Mouse (Mus musculus) intestine, embryonic 16.5 days (tissue): ENCODE results near the gene Tor3a. TPM values are rescaled to one million over a fixed set of nuclear protein-coding genes. Genes with fewer than 3 reads are reported as not detected.

ENCODE experiments used
- ATAC-seq: fragments of 200-750 bp; cut with Nextera tagmentation; 2 replicates; pipeline ENCODE4 v1.8.0; 2017; ENCODE audit warnings: moderate TSS enrichment, moderate library complexity
- H3K27ac ChIP-seq: fragments of 300-500 bp; sonication (generic); 2 replicates; pipeline ENCODE4 v1.5.1; 2014; ENCODE audit warnings: mild to moderate bottlenecking, low read length
- H3K27me3 ChIP-seq: fragments of 300-500 bp; sonication (generic); replicated peaks from 2 replicates; pipeline ENCODE4 v1.6.1; 2014; ENCODE audit warnings: low read length, control low read depth, mixed read lengths; ENCODE audit not compliant: control insufficient read depth, insufficient read depth
- H3K36me3 ChIP-seq: fragments of 300-500 bp; sonication (generic); 2 replicates; pipeline ENCODE4 v1.6.1; 2014; ENCODE audit warnings: low read length, control low read depth; ENCODE audit not compliant: control insufficient read depth, insufficient read depth
- H3K4me1 ChIP-seq: fragments of 300-500 bp; sonication (generic); 2 replicates; pipeline ENCODE4 v1.6.1; 2014; ENCODE audit warnings: low read length, control low read depth, mixed read lengths; ENCODE audit not compliant: control insufficient read depth, insufficient read depth
- H3K4me2 ChIP-seq: fragments of 300-500 bp; sonication (generic); 2 replicates; pipeline ENCODE4 v1.6.1; 2014; ENCODE audit warnings: low read depth, low read length, control low read depth
- H3K4me3 ChIP-seq: fragments of 300-500 bp; sonication (generic); 2 replicates; pipeline ENCODE4 v1.5.1; 2014; ENCODE audit warnings: mild to moderate bottlenecking, low read length
- H3K9ac ChIP-seq: fragments of 300-500 bp; sonication (generic); 2 replicates; pipeline ENCODE4 v1.6.1; 2014; ENCODE audit warnings: low read depth, low read length
- H3K9me3 ChIP-seq: fragments of 300-500 bp; sonication (generic); 2 replicates; pipeline ENCODE4 v1.6.1; 2016; ENCODE audit warnings: low read length, control low read depth; ENCODE audit not compliant: control insufficient read depth
- WGBS: fragments of 180-500 bp; shearing (Covaris S2); extraction: QIAGEN DNeasy Blood & Tissue Kit; methylation state at CpG from one replicate; pipeline ENCODE4 v1.1.7; 2014; 5-methylcytosine and 5-hydroxymethylcytosine counted together
- polyA plus RNA-seq: library from polyadenylated mRNA; unstranded; fragments of >200 nt; fragmentation: Nextera tagmentation; extraction: Ambion mirVana; gene quantifications from 2 replicates; pipeline ENCODE4 v1.2.1, GENCODE M21; 2015

The Tor3a gene
- polyA plus RNA-seq, 1 experiment from 2014 or later = 6.8 TPM

- H3K27me3 ChIP-seq = no peaks in the 10 kb centered on the region
- H3K36me3 ChIP-seq = peaks cover 10% of the 10 kb centered on the region
- H3K4me1 ChIP-seq = no peaks in the 10 kb centered on the region
- H3K27ac ChIP-seq = no peak overlapping the region
- no peak overlapping the region for H3K4me3 ChIP-seq
- no peak overlapping the region for H3K4me2 ChIP-seq
- H3K9ac ChIP-seq = no peak overlapping the region
- no peaks in the 10 kb centered on the region for H3K9me3 ChIP-seq
- WGBS = 77% methylated on average over 10 of the region's 10 CpGs
- ATAC-seq = no peak
Measured at GRCm38 (mm10) chr1:156644061-156644460, 30.1 kb downstream of the Tor3a start.

DNA sequence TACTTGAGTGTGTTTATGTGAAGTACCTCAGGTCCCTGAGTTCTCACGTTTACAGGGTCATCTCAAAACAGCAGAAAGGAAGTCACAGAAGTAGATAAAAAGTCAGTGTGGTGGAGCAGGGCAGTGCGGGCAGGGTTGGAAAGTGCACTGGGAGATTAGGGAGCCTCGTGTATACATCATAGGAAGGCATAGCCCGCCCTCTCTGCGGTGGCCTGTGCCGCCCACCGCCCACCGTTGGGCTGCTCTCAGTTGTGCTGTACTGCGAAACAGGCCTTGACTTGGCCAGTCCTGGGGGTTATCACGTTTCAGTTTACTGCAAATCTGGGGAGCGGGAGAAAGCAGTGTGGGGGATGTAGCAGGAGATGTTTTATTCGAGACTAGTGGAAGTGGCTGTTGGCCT, 31.3 kb downstream of the Tor3a start:
- no peak overlapping the region for H3K4me2 ChIP-seq
- H3K9me3 ChIP-seq = no peaks in the 10 kb centered on the region
- H3K4me3 ChIP-seq = no peak overlapping the region
- H3K4me1 ChIP-seq = no peaks in the 10 kb centered on the region
- no peak overlapping the region for H3K9ac ChIP-seq
- WGBS = 69% methylated on average over 12 of the region's 12 CpGs
- H3K36me3 ChIP-seq = peaks cover 10% of the 10 kb centered on the region
- no peak overlapping the region for H3K27ac ChIP-seq
- H3K27me3 ChIP-seq = no peaks in the 10 kb centered on the region
- no peak for ATAC-seq

- no peaks in the 10 kb centered on the region for H3K4me1 ChIP-seq
- WGBS = 91% methylated on average over 10 of the region's 10 CpGs
- no peak overlapping the region for H3K4me2 ChIP-seq
- no peaks in the 10 kb centered on the region for H3K9me3 ChIP-seq
- H3K27ac ChIP-seq = no peak overlapping the region
- no peak for ATAC-seq
- H3K27me3 ChIP-seq = no peaks in the 10 kb centered on the region
- no peak overlapping the region for H3K4me3 ChIP-seq
- H3K9ac ChIP-seq = no peak overlapping the region
- H3K36me3 ChIP-seq = peaks cover 13% of the 10 kb centered on the region
Measured at GRCm38 (mm10) chr1:156641808-156642207, 32.3 kb downstream of the Tor3a start.

DNA sequence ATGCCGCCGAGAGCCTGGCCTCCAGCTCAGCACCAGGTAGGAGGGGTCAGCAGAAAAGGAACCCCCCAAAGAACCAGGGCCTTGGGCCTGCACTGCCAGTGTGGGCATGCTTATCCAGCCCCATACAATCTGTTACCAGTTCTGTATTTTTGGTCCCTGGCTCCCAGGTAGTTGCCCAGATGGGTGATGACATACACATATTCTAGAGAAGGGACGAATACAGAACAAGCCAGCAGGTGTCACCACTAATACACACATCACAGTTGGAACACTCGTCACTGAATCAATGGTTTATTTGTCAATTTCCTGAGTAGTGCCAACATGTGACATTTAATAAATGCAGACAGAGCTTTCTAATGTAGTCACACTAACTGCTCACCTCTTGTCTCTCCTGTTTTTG, 33.6 kb downstream of the Tor3a start:
- no peaks in the 10 kb centered on the region for H3K9me3 ChIP-seq
- 75% methylated on average over 4 of the region's 4 CpGs for WGBS
- no peak for ATAC-seq
- H3K4me2 ChIP-seq = no peak overlapping the region
- H3K36me3 ChIP-seq = peaks cover 16% of the 10 kb centered on the region
- H3K27ac ChIP-seq = no peak overlapping the region
- no peaks in the 10 kb centered on the region for H3K4me1 ChIP-seq
- no peak overlapping the region for H3K4me3 ChIP-seq
- no peaks in the 10 kb centered on the region for H3K27me3 ChIP-seq
- H3K9ac ChIP-seq = no peak overlapping the region

- ATAC-seq = no peak
- H3K4me1 ChIP-seq = no peaks in the 10 kb centered on the region
- H3K27me3 ChIP-seq = no peaks in the 10 kb centered on the region
- no peak overlapping the region for H3K27ac ChIP-seq
- whole genome bisulfite sequencing = 92% methylated on average over 5 of the region's 5 CpGs
- peaks cover 18% of the 10 kb centered on the region for H3K36me3 ChIP-seq
- H3K9me3 ChIP-seq = no peaks in the 10 kb centered on the region
- H3K4me3 ChIP-seq = no peak overlapping the region
- no peak overlapping the region for H3K9ac ChIP-seq
- H3K4me2 ChIP-seq = no peak overlapping the region
Measured at GRCm38 (mm10) chr1:156639455-156639854, 34.7 kb downstream of the Tor3a start.

DNA sequence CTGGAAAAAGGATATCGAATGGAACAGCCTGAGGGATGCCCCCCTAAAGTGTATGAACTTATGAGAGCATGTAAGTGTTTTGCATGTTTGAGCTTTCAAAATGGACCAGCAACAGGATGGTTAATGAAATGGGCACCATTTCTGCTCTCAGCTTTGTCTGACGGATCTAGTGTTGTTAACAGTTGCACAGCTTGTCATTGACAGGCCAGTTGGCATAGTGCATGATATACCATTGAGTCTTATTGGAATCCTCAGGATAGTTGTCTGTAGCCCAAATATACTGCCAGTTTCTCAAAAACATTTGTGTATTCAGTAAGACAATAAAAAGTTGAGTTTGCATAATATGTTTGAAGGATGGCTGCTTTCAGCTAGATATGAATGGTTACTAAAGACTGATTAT, 39.0 kb downstream of the Tor3a start:
- WGBS = 82% methylated on average over 2 of the region's 2 CpGs
- Histone ChIP-seq H3K9ac (no peak overlapping the region), H3K4me3 (no peak overlapping the region), H3K27ac (no peak overlapping the region), H3K27me3 (no peaks in the 10 kb centered on the region), H3K4me1 (no peaks in the 10 kb centered on the region), H3K9me3 (no peaks in the 10 kb centered on the region; the same call in 1 of the 2 replicates), H3K36me3 (peaks cover 18% of the 10 kb centered on the region), H3K4me2 (no peak overlapping the region)
- no peak for ATAC-seq

GRCm38 (mm10) chr1:156633095-156633494, 41.1 kb downstream of the Tor3a start:
- Histone ChIP-seq H3K9ac (no peak overlapping the region), H3K4me3 (no peak overlapping the region), H3K9me3 (no peaks in the 10 kb centered on the region; the same call in 1 of the 2 replicates), H3K27ac (no peak overlapping the region), H3K27me3 (no peaks in the 10 kb centered on the region), H3K4me1 (no peaks in the 10 kb centered on the region), H3K36me3 (peaks cover 22% of the 10 kb centered on the region), H3K4me2 (no peak overlapping the region)
- peak; percentile 50; the same call in 1 of the 2 replicates for ATAC-seq
- 76% methylated on average over 10 of the region's 10 CpGs for WGBS

GRCm38 (mm10) chr1:156630965-156631364, 43.2 kb downstream of the Tor3a start:
- no peak for ATAC-seq
- H3K27ac ChIP-seq = no peak overlapping the region
- H3K4me2 ChIP-seq = no peak overlapping the region
- H3K9me3 ChIP-seq = no peaks in the 10 kb centered on the region; the same call in 1 of the 2 replicates
- H3K36me3 ChIP-seq = peaks cover 18% of the 10 kb centered on the region
- H3K4me1 ChIP-seq = no peaks in the 10 kb centered on the region
- no peak overlapping the region for H3K9ac ChIP-seq
- no peak overlapping the region for H3K4me3 ChIP-seq
- no peaks in the 10 kb centered on the region for H3K27me3 ChIP-seq

DNA sequence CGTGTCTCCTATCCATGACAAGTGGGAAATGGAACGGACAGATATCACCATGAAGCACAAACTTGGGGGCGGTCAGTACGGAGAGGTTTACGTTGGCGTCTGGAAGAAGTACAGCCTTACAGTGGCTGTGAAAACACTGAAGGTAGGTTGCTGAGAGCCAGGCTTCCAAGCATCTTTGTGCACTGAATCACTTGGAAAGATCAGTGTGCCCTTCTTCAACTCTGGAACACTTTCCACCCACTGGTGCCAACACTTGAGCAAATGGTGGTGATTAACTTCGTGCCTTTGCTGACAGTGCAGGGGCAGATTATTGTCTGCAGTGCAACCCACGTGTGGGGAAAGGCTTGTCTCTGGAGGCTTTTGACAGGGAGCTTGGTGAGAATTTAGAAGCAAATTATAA, 44.2 kb downstream of the Tor3a start:
- 95% methylated on average over 8 of the region's 8 CpGs for WGBS
- no peak for ATAC-seq
- no peak overlapping the region for H3K4me2 ChIP-seq

DNA sequence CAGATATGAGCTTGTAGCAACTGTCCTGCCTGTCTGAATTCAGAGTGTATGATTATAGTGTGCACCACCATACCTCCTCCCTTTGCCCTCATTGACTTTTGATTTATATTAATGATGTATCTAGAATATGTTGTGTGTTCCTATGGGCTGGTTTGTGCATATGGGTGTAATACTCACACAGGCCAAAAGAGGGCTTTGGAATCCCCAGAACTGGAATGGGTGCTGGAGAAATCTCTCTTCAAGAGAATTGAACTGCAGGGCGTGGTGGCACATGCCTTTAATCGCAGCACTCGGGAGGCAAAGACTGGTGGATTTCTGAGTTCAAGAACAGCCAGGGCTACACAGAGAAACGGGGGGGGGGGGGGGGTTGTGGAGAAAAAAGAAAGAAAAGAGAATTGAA, 47.4 kb downstream of the Tor3a start:
- H3K36me3 ChIP-seq = peaks cover 13% of the 10 kb centered on the region
- no peak for ATAC-seq
- H3K9me3 ChIP-seq = no peaks in the 10 kb centered on the region; the same call in 1 of the 2 replicates
- no peak overlapping the region for H3K27ac ChIP-seq
- WGBS = 71% methylated on average over 4 of the region's 4 CpGs
- H3K4me1 ChIP-seq = peaks cover 3% of the 10 kb centered on the region; the same call in 1 of the 2 replicates
- no peak overlapping the region for H3K4me2 ChIP-seq
- no peak overlapping the region for H3K9ac ChIP-seq
- H3K4me3 ChIP-seq = no peak overlapping the region
- H3K27me3 ChIP-seq = no peaks in the 10 kb centered on the region

More for the DNA sequence above, 44.2 kb downstream of the Tor3a start:
- peaks cover 19% of the 10 kb centered on the region for H3K36me3 ChIP-seq
- H3K4me1 ChIP-seq = no peaks in the 10 kb centered on the region
- no peaks in the 10 kb centered on the region for H3K27me3 ChIP-seq
- H3K4me3 ChIP-seq = no peak overlapping the region
- H3K27ac ChIP-seq = no peak overlapping the region
- no peak overlapping the region for H3K9ac ChIP-seq
- no peaks in the 10 kb centered on the region; the same call in 1 of the 2 replicates for H3K9me3 ChIP-seq
